Mouse (Mus musculus) heart, postnatal 0 days (tissue): ENCODE data around the gene Pdzd4. TPM values are rescaled to one million over a fixed set of nuclear protein-coding genes. Genes with fewer than 3 reads are reported as not detected.

Experiments used
- ATAC-seq: fragments of 200-750 bp; cut with Nextera tagmentation; 2 replicates; pipeline ENCODE4 v1.8.0; 2017; ENCODE audit warnings: low read depth, moderate number of reproducible peaks, moderate library complexity; ENCODE audit not compliant: insufficient read depth
- DNase-seq: peaks from one replicate; pipeline ENCODE4 v3.0.0-alpha.2; 2016; ENCODE audit warnings: low spot score
- H3K27ac ChIP-seq: fragments of 300-500 bp; sonication (generic); 2 replicates; pipeline ENCODE4 v1.5.1; 2014; ENCODE audit warnings: low read depth, mild to moderate bottlenecking
- H3K27me3 ChIP-seq: fragments of 300-500 bp; sonication (generic); 2 replicates; pipeline ENCODE4 v1.6.1; 2014; ENCODE audit warnings: low read length, mixed read lengths; ENCODE audit not compliant: control insufficient read depth, insufficient read depth
- H3K36me3 ChIP-seq: fragments of 300-500 bp; sonication (generic); replicated peaks from 2 replicates; pipeline ENCODE4 v1.6.1; 2014; ENCODE audit warnings: low read length, mixed read lengths; ENCODE audit not compliant: control insufficient read depth, insufficient read depth
- H3K4me1 ChIP-seq: fragments of 300-500 bp; sonication (generic); 2 replicates; pipeline ENCODE4 v1.6.1; 2014; ENCODE audit warnings: antibody characterized with exemption; ENCODE audit not compliant: control insufficient read depth, insufficient read depth
- H3K4me2 ChIP-seq: fragments of 300-500 bp; sonication (generic); 2 replicates; pipeline ENCODE4 v1.6.1; 2014; ENCODE audit warnings: low read depth, mild to moderate bottlenecking, low read length, moderate library complexity
- H3K4me3 ChIP-seq: fragments of 300-500 bp; sonication (generic); 2 replicates; pipeline ENCODE4 v1.5.1; 2014; ENCODE audit warnings: low read depth, low read length
- H3K9ac ChIP-seq: fragments of 300-500 bp; sonication (generic); replicated peaks from 2 replicates; pipeline ENCODE4 v1.6.1; 2014; ENCODE audit warnings: low read depth, low read length, mixed read lengths
- H3K9me3 ChIP-seq: fragments of 300-500 bp; sonication (generic); replicated peaks from 2 replicates; pipeline ENCODE4 v1.6.1; 2016; ENCODE audit warnings: low read length; ENCODE audit not compliant: control insufficient read depth
- CTCF ChIP-seq: IDR thresholded peaks from 2 replicates; pipeline ENCODE4 v1.5.1; 2016; ENCODE audit warnings: antibody characterized with exemption, control low read depth, low read depth
- EP300 ChIP-seq: IDR thresholded peaks from 2 replicates; pipeline ENCODE4 v1.6.1; 2016; ENCODE audit warnings: antibody characterized with exemption, low read depth
- WGBS: fragments of 180-500 bp; shearing (Covaris S2); extraction: QIAGEN DNeasy Blood & Tissue Kit; methylation state at CpG from one replicate; pipeline ENCODE4 v1.1.7; 2014; 5-methylcytosine and 5-hydroxymethylcytosine counted together
- polyA plus RNA-seq: library from polyadenylated mRNA; unstranded; fragments of >200 nt; fragmentation: Nextera tagmentation; extraction: Ambion mirVana; gene quantifications from 2 replicates; pipeline ENCODE4 v1.2.1, GENCODE M21; 2015
- total RNA-seq: library from RNA; depleted of rRNA; stranded (reverse); fragments of >200 nt; gene quantifications from 2 replicates; pipeline ENCODE4 v1.2.3, GENCODE M21; 2014; ENCODE audit warnings: low replicate concordance

Pdzd4 gene
- total and polyA plus RNA-seq, 2 experiments from 2014 or later = 0.08 to 2.6 TPM

GRCm38 (mm10) chrX:73867256-73867655 is 42.5 kb upstream of the Pdzd4 start:
- no peak overlapping the region for H3K27ac ChIP-seq
- no peak overlapping the region for H3K9ac ChIP-seq
- H3K9me3 ChIP-seq = no peaks in the 10 kb centered on the region
- H3K36me3 ChIP-seq = no peaks in the 10 kb centered on the region
- no peak overlapping the region for H3K4me2 ChIP-seq
- H3K4me1 ChIP-seq = no peaks in the 10 kb centered on the region
- no peak for ATAC-seq
- no peak overlapping the region for H3K4me3 ChIP-seq
- no peak for DNase-seq
- TF ChIP-seq EP300 = no peak
- TF ChIP-seq CTCF = no peak
- WGBS = 15% methylated on average over 3 of the region's 3 CpGs
- no peaks in the 10 kb centered on the region; the same call in 1 of the 2 replicates for H3K27me3 ChIP-seq

GRCm38 (mm10) chrX:73864692-73865091 is 39.9 kb upstream of the Pdzd4 start:
- WGBS = 47% methylated on average over 3 of the region's 3 CpGs
- H3K4me1 ChIP-seq = no peaks in the 10 kb centered on the region
- no peak overlapping the region for H3K4me2 ChIP-seq
- H3K27ac ChIP-seq = no peak overlapping the region
- TF ChIP-seq CTCF = no peak
- TF ChIP-seq EP300 = no peak
- no peaks in the 10 kb centered on the region for H3K9me3 ChIP-seq
- H3K9ac ChIP-seq = no peak overlapping the region
- H3K36me3 ChIP-seq = no peaks in the 10 kb centered on the region
- DNase-seq = no peak
- no peaks in the 10 kb centered on the region; the same call in 1 of the 2 replicates for H3K27me3 ChIP-seq
- no peak overlapping the region for H3K4me3 ChIP-seq
- ATAC-seq = no peak

GRCm38 (mm10) chrX:73855087-73855408 is 30.3 kb upstream of the Pdzd4 start:
- Histone ChIP-seq H3K36me3 (no peaks in the 10 kb centered on the region), H3K27me3 (no peaks in the 10 kb centered on the region), H3K4me3 (no peak overlapping the region), H3K9ac (no peak overlapping the region), H3K4me1 (no peaks in the 10 kb centered on the region), H3K4me2 (no peak overlapping the region), H3K9me3 (no peaks in the 10 kb centered on the region), H3K27ac (no peak overlapping the region)
- ATAC-seq (peak; percentile 79), DNase-seq (peak; percentile 7)
- WGBS = 25% methylated on average over 3 of the region's 3 CpGs
- no peak for TF ChIP-seq CTCF
- no peak for TF ChIP-seq EP300

GRCm38 (mm10) chrX:73854326-73855086 is 29.7 kb upstream of the Pdzd4 start:
- Histone ChIP-seq H3K27ac (no peak overlapping the region), H3K27me3 (no peaks in the 10 kb centered on the region), H3K4me3 (no peak overlapping the region), H3K4me1 (no peaks in the 10 kb centered on the region), H3K9me3 (no peaks in the 10 kb centered on the region), H3K4me2 (no peak overlapping the region), H3K36me3 (no peaks in the 10 kb centered on the region), H3K9ac (no peak overlapping the region)
- WGBS = 50% methylated on average over 8 of the region's 9 CpGs
- DNase-seq (no peak), ATAC-seq (no peak)
- no peak for TF ChIP-seq CTCF
- TF ChIP-seq EP300 = no peak

- H3K4me2 ChIP-seq = no peak overlapping the region
- no peak overlapping the region for H3K9ac ChIP-seq
- H3K36me3 ChIP-seq = no peaks in the 10 kb centered on the region
- DNase-seq (no peak), ATAC-seq (no peak)
- no peaks in the 10 kb centered on the region for H3K9me3 ChIP-seq
- 72% methylated on average over 3 of the region's 3 CpGs for WGBS
- H3K27me3 ChIP-seq = no peaks in the 10 kb centered on the region
- no peak overlapping the region for H3K27ac ChIP-seq
- H3K4me1 ChIP-seq = no peaks in the 10 kb centered on the region
- TF ChIP-seq CTCF (no peak), EP300 (no peak)
- no peak overlapping the region for H3K4me3 ChIP-seq
These were observed 11.9 kb upstream of the Pdzd4 start for GRCm38 (mm10) chrX:73836691-73837090.

- Histone ChIP-seq H3K27me3 (no peaks in the 10 kb centered on the region), H3K9ac (no peak overlapping the region), H3K36me3 (no peaks in the 10 kb centered on the region), H3K27ac (no peak overlapping the region), H3K4me1 (no peaks in the 10 kb centered on the region), H3K4me3 (no peak overlapping the region), H3K4me2 (no peak overlapping the region), H3K9me3 (no peaks in the 10 kb centered on the region)
- ATAC-seq = no peak
- no peak for TF ChIP-seq EP300
- TF ChIP-seq CTCF = no peak
- 96% methylated on average over 1 of the region's 1 CpGs for WGBS
- no peak for DNase-seq
These were observed 11.0 kb upstream of the Pdzd4 start for GRCm38 (mm10) chrX:73835731-73836130.
